Mouse (Mus musculus): ENCODE data around the gene Sept5.

Gene Sept5

DNA sequence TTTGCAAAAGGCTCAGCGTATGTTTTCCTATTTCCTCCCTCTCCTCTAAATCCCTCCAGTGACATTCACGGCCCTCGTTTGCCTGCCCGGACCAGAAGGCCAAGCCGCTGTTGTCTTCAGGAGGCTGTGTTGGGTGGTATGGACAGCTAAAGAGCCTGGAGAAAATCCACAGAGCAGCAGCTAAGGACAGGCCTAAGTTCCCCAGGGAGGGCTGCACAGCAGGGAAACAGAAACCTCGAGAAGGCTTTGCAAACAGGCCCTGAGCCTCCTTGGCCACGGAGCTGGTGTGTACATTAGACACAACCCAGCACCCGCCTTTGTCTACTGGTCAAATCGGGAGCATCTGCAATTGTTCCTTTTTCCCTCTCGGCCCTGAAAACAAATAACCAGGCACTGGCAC, 44.1 kb downstream of the Sept5 start:
- DNase-seq (ENCODE audit: extremely low read depth, low read depth), result no peak

DNA sequence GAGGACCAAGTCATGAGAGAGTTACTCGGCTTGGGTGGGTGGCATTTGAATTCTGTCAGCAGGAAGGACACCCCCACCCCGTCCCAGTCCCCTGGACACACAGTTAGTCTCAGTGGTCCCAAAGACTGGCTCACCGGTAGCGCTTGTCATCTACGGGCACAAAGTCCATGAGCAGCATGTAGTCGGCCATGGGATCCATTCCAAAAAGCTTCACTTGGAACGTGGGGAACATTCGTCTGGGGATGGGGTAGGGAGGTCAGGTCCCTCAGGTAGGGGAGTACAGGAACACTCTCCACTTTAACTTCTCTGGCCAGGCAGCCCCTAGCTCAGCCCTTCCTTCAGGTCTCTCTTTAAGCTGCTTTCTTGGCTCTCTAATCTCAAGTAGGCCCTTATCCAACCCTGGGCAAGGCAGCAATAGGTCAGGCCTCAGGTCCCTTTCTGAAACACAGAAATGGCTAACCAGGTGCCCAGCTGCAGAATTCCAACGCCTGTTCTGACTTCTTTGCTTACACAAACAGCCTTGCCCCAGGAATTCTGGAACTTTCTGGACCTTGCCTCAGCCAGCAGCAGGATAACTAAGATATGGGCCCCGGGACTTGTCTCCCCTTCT, 44.7 kb downstream of the Sept5 start:
- no peak for DNase-seq (ENCODE audit: extremely low read depth, low read depth)

DNA sequence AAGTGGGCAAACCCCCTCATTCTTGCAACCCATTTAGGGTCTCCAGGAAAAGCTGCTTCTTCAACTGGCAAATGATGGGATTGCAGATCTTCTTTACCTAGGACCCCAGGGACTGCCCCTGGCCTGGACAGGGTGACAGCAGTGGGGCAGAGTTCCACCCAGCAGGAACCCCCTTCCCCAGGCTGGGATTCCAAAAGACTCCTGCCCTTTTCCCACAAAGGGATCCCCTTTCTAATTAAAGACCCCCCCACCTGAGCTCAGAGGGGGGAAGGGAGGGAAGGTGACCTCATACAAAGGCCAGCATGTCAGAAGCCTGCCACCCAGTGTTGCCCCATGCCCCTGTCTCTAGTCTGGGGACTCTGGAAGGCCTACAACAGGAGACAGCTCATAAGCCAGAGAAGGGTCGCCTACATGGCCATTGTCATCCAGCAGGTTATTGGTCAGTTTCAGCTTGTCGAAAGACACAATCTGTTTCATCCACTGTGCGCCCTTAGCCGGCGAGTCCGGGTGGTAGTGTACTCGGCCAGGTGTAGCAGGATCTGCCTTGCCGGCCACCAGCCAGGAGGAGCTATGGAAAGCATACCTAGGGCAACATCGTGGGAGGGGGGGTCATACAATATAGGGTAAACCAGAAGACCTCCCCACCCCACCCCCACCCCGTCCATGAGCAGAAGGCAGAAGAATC, 45.9 kb downstream of the Sept5 start:
- no peak for DNase-seq (ENCODE audit: extremely low read depth, low read depth)

DNA sequence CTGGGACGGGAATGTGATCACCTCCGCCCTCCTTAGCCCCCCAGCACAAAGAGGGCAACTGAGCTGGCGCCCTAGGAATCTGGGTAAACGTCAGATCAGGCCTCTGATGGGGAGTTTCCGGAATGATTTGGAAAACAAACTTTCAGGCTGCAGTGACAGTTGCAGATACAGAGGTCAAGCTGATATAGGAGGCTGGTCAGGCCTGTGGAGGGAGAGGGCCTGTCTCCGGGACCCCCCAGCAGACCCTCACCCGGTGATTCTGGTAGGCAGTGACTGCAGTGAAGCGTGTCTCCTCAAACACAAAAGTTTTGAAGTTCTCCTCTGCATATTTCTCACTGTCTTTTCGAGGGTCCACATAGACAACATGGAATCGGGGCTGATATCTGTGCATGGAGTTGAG, 46.6 kb downstream of the Sept5 start:
- no peak for DNase-seq (ENCODE audit: extremely low read depth, low read depth)

- DNase-seq (ENCODE audit: extremely low read depth, low read depth), result no peak
Observed at GRCm38 (mm10) chr16:18582426-18583148, 47.2 kb downstream of the Sept5 start.

- DNase-seq (ENCODE audit: extremely low read depth, low read depth), result no peak
Observed at GRCm38 (mm10) chr16:18581623-18582205, 48.0 kb downstream of the Sept5 start.

DNA sequence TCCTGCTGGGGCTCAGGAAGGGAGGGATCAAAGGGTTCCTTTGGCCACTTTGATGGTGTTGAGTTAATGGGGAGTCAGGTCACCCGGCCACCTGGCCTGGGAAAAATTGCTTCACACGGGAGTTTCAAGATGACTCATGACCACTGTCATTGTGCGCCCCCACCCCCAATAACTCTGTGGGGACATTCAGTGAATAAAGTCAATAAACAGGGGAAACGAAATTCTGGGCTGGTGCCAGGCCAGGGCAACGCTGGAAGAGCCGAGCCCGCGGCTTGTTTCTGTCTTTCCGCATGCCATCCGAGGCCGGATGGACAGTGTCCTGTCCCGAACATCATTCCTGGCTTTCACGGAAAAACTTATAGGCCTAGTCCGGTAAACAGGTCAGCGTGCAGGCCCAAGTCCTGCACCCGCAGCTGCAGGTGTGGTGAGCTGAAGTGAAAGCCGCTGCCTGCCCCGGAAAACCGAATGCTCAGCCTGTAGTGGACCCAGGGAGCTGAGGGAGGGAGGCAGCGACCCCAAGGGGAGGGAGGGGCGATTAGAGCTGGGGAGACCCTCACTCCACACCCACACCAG, 48.6 kb downstream of the Sept5 start:
- no peak for DNase-seq (ENCODE audit: extremely low read depth, low read depth)

- DNase-seq (ENCODE audit: extremely low read depth, low read depth), result no peak
Observed at GRCm38 (mm10) chr16:18580389-18580788, 49.4 kb downstream of the Sept5 start.

- peak; percentile 21 for DNase-seq (ENCODE audit: extremely low read depth, low read depth)
Observed at GRCm38 (mm10) chr16:18577599-18578160, 52.1 kb downstream of the Sept5 start.

DNA sequence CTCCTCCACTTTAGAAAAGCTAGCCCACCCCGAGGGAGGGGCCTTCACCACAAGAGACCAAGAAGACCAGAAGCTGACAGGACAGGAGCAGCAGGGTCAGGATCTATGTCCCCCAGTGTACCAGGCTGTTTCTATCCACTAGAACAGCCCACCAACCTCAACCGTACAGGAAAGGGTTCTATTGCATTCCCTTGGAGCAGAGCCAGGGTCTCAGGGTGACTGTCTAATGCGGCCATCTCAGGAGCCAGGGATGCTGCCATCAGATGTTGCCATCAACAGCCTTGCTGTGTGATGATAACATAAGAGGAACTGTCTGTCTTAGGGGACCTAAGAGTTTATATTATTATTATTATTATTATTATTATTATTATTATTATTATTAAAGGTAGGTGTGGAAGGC, 52.7 kb downstream of the Sept5 start:
- peak; percentile 7 for DNase-seq (ENCODE audit: extremely low read depth, low read depth)

DNA sequence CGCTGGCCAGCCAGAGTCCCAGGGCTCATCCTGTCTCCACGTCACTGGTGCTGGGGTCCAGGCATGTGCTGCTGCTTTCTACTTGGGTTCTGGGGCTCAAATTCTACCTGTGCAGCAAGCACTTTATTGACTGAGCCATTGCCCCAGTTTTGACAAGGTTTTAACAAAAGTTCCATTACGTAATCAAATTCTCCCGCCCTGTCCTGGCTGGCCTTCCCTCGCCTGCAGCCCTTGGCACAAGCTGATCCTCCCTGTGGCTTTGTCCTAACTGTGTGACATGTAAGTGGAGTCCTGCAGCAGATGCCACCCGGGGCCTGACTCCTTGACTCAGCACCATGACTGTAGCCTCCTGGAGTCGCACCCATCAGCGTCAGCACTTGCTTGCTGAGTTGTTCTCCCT, 55.6 kb downstream of the Sept5 start:
- no peak for DNase-seq (ENCODE audit: extremely low read depth, low read depth)

All from MEL-GATA-1-ER (cell line).